Mouse (Mus musculus) ES-Bruce4 (cell line): Measurements from ENCODE around the gene Gm45618.

Experiments used
- CTCF ChIP-seq: IDR thresholded peaks from one replicate; pipeline ENCODE4 v1.8.1; 2011; ENCODE audit warnings: low read depth, low read length
- POLR2A ChIP-seq: IDR thresholded peaks from one replicate; pipeline ENCODE4 v1.8.1; 2011; ENCODE audit warnings: low read length; ENCODE audit not compliant: insufficient read depth

- TF ChIP-seq CTCF (no peak), POLR2A (no peak)
These were observed 15.8 kb downstream of the Gm45618 start for GRCm38 (mm10) chr7:142104747-142105146.
